Mouse (Mus musculus) neural tube, embryonic 10.5 days (tissue): ENCODE measurements around the gene Olfr473.
"Not testable (repeated sequence)": the region's sequence is repeated elsewhere in the genome, so short reads cannot be mapped to it uniquely, and the experiment has no call there.

Source experiments
- DNase-seq: peaks from one replicate; pipeline ENCODE4 v3.0.0-alpha.2; 2017; ENCODE audit warnings: low spot score; ENCODE audit errors: extremely low spot score

Gene Olfr473

DNA sequence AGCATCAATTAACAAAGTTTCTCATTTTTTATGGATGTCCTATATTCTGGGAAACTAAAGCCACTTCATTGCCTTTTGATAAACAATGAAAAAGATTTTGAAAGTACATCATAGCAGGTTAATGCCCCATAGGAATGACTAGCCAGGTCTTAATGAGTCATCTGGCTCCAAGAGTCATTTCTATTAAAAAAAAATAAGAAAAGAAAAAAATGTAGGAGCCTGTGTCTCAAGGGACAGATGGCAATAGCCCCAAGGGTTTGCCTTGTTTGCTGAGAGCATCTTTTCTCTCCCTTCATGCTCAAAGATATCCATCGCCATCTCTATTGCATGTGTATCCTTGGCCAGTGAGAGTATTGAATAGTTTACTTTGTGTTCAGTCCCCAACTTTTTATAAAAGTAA is at the start of gene Olfr473:
TSS of gene Olfr473 (plus strand) at position 301 of the 400 bp plus-strand sequence.
- no peak for DNase-seq

GRCm38 (mm10) chr7:107897602-107898001 is 32.6 kb upstream of the Olfr473 start, which contains the start of gene Olfr472:
Gene Olfr472, plus strand, starts transcription at chr7:107897902.
- no peak for DNase-seq

GRCm38 (mm10) chr7:107952539-107952938 is 22.3 kb downstream of the Olfr473 start:
- not testable (repeated sequence) for DNase-seq

DNA sequence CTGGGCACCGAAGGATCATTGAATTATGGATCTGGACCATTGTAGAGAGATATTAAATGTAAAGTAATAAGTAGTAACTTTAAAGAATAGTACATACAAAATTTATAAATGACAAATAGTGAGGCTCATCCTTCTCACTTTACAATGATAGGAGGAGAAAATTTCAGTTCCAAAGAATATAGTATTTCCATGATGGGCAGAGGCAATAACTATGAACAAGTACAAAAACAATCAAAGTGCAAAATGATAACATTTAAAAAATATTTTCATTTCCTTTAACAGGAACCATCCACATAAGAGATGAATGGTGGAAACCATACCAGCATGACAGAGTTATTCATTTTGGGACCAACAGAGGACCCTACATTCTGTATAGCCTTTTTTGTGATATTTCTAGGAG is 24.1 kb downstream of the Olfr473 start, which contains the start of gene Olfr474:
TSS of gene Olfr474 (plus strand) at position 301 of the 400 bp plus-strand sequence.
- no peak for DNase-seq

DNA sequence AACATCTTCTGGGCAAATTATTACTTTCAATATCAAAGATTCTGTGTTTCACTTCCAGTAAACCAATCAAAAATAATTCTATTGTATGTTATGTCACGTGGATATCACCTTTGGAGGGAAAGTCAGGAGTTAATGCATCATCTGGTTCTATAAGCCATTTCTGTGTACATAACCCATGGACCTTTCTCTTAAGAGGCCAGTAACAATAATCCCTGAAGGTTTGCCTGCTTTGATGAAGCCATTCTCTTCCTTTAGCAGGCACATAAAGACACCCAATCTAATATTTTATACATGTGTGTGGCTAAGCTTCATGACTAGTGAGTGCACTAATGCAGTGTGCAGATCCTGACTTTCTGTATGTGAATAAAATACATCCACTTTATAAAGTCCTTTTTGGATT is 34.3 kb downstream of the Olfr473 start, which contains the start of gene Olfr476:
TSS of gene Olfr476 (plus strand) at position 301 of the 400 bp plus-strand sequence.
- no peak for DNase-seq
